Mouse (Mus musculus) forebrain, embryonic 13.5 days (tissue): Measurements from ENCODE around the gene Mslnl. TPM values are rescaled to one million over a fixed set of nuclear protein-coding genes. Genes with fewer than 3 reads are reported as not detected.

ENCODE experiments used
- ATAC-seq: fragments of 200-750 bp; cut with Nextera tagmentation; 2 replicates; pipeline ENCODE4 v1.8.0; 2017
- H3K27ac ChIP-seq: fragments of 300-500 bp; sonication (generic); 2 replicates; pipeline ENCODE4 v1.5.1; 2015; ENCODE audit warnings: inconsistent platforms, mild to moderate bottlenecking, moderate library complexity
- H3K27me3 ChIP-seq: fragments of 300-500 bp; sonication (generic); 2 replicates; pipeline ENCODE4 v1.6.1; 2015; ENCODE audit warnings: mild to moderate bottlenecking, inconsistent platforms
- H3K36me3 ChIP-seq: fragments of 300-500 bp; sonication (generic); 2 replicates; pipeline ENCODE4 v1.6.1; 2015; ENCODE audit warnings: mild to moderate bottlenecking, inconsistent platforms; ENCODE audit not compliant: poor library complexity, severe bottlenecking
- H3K4me1 ChIP-seq: fragments of 300-500 bp; sonication (generic); 2 replicates; pipeline ENCODE4 v1.6.1; 2015; ENCODE audit warnings: inconsistent platforms
- H3K4me2 ChIP-seq: fragments of 300-500 bp; sonication (generic); 2 replicates; pipeline ENCODE4 v1.6.1; 2015; ENCODE audit warnings: inconsistent platforms, mild to moderate bottlenecking, moderate library complexity
- H3K4me3 ChIP-seq: fragments of 300-500 bp; sonication (generic); 2 replicates; pipeline ENCODE4 v1.5.1; 2015; ENCODE audit warnings: mild to moderate bottlenecking, inconsistent platforms
- H3K9ac ChIP-seq: fragments of 300-500 bp; sonication (generic); 2 replicates; pipeline ENCODE4 v1.6.1; 2015; ENCODE audit warnings: mild to moderate bottlenecking, inconsistent platforms
- H3K9me3 ChIP-seq: fragments of 300-500 bp; sonication (generic); replicated peaks from 2 replicates; pipeline ENCODE4 v1.6.1; 2016; ENCODE audit warnings: inconsistent platforms
- WGBS: fragments of 180-500 bp; shearing (Covaris S2); methylation state at CpG from one replicate; pipeline ENCODE4 v1.1.7; 2015; 5-methylcytosine and 5-hydroxymethylcytosine counted together
- polyA plus RNA-seq: library from polyadenylated mRNA; unstranded; fragments of >200 nt; fragmentation: Nextera tagmentation; extraction: Ambion mirVana; gene quantifications from 2 replicates; pipeline ENCODE4 v1.2.1, GENCODE M21; 2015

Mslnl gene
- polyA plus RNA-seq, 1 experiment from 2014 or later, result not detected

- peak; percentile 90 for ATAC-seq
- Histone ChIP-seq H3K27me3 (0 out of 2 replicates have a peak, but pooled peaks cover 4% of the 10 kb centered on the region), H3K4me1 (peaks cover 12% of the 10 kb centered on the region), H3K9me3 (no peaks in the 10 kb centered on the region), H3K4me3 (peak within 1 kb of the TSS; percentile 73), H3K27ac (no peak within 1 kb of the TSS), H3K9ac (peak within 1 kb of the TSS; percentile 84), H3K36me3 (peaks cover 12% of the 10 kb centered on the region; the same call in 1 of the 2 replicates), H3K4me2 (peak within 1 kb of the TSS; percentile 93)
- under 1% methylated on average over 37 of the region's 37 CpGs for WGBS
Measured at GRCm38 (mm10) chr17:25773549-25774120, 37.8 kb downstream of the Mslnl start, which contains the start of gene Narfl. Narfl (plus strand) TSS chr17:25773776.

- WGBS, result 78% methylated on average over 10 of the region's 10 CpGs
- Histone ChIP-seq H3K4me2 (no peak overlapping the region), H3K27me3 (no peaks in the 10 kb centered on the region), H3K4me1 (peaks cover 12% of the 10 kb centered on the region), H3K36me3 (peaks cover 24% of the 10 kb centered on the region; the same call in 1 of the 2 replicates), H3K4me3 (no peak overlapping the region), H3K9ac (no peak overlapping the region), H3K27ac (no peak overlapping the region), H3K9me3 (no peaks in the 10 kb centered on the region)
- no peak for ATAC-seq
Measured at GRCm38 (mm10) chr17:25775318-25776062, 39.6 kb downstream of the Mslnl start.

- ATAC-seq, result no peak
- Histone ChIP-seq H3K27me3 (no peaks in the 10 kb centered on the region), H3K4me2 (no peak overlapping the region), H3K36me3 (peaks cover 48% of the 10 kb centered on the region), H3K4me1 (peaks cover 14% of the 10 kb centered on the region), H3K4me3 (no peak overlapping the region), H3K9me3 (no peaks in the 10 kb centered on the region), H3K27ac (no peak overlapping the region), H3K9ac (no peak overlapping the region)
- WGBS, result 98% methylated on average over 5 of the region's 5 CpGs
Measured at GRCm38 (mm10) chr17:25777948-25778347, 42.1 kb downstream of the Mslnl start.

- H3K9me3 ChIP-seq, result no peaks in the 10 kb centered on the region
Measured at GRCm38 (mm10) chr17:25781339-25781738, 45.5 kb downstream of the Mslnl start.

GRCm38 (mm10) chr17:25783086-25783485 lies 47.2 kb downstream of the Mslnl start:
- Histone ChIP-seq H3K27ac (no peak overlapping the region), H3K9ac (no peak overlapping the region), H3K4me1 (peaks cover 25% of the 10 kb centered on the region), H3K36me3 (peaks cover 60% of the 10 kb centered on the region), H3K4me2 (0 out of 2 replicates have a peak overlapping the region, but pooled peaks have one; percentile 80), H3K9me3 (no peaks in the 10 kb centered on the region), H3K27me3 (no peaks in the 10 kb centered on the region), H3K4me3 (no peak overlapping the region)
- no peak for ATAC-seq
- 71% methylated on average over 7 of the region's 7 CpGs for WGBS

More at GRCm38 (mm10) chr17:25781339-25781738, 45.5 kb downstream of the Mslnl start:
- Histone ChIP-seq H3K27me3 (no peaks in the 10 kb centered on the region), H3K4me3 (no peak overlapping the region), H3K9ac (no peak overlapping the region), H3K4me2 (no peak overlapping the region), H3K4me1 (peaks cover 25% of the 10 kb centered on the region), H3K27ac (no peak overlapping the region), H3K36me3 (peaks cover 61% of the 10 kb centered on the region)
- 88% methylated on average over 6 of the region's 6 CpGs for WGBS
- ATAC-seq, result no peak

GRCm38 (mm10) chr17:25783861-25784574 lies 48.2 kb downstream of the Mslnl start:
- Histone ChIP-seq H3K4me3 (peak overlapping the region; percentile 77), H3K4me1 (peaks cover 25% of the 10 kb centered on the region), H3K27me3 (no peaks in the 10 kb centered on the region), H3K36me3 (peaks cover 62% of the 10 kb centered on the region), H3K4me2 (peak overlapping the region; percentile 80), H3K9me3 (no peaks in the 10 kb centered on the region), H3K9ac (peak overlapping the region; percentile 86), H3K27ac (no peak overlapping the region)
- 84% methylated on average over 15 of the region's 15 CpGs for WGBS
- no peak for ATAC-seq

GRCm38 (mm10) chr17:25785281-25785745 lies 49.5 kb downstream of the Mslnl start, which contains the start of gene Haghl:
Haghl (minus strand) TSS chr17:25785673.
- H3K4me2 ChIP-seq, result peak within 1 kb of the TSS; percentile 80
- H3K27ac ChIP-seq, result peak within 1 kb of the TSS; percentile 89
- peak within 1 kb of the TSS; percentile 86 for H3K9ac ChIP-seq
- peaks cover 25% of the 10 kb centered on the region for H3K4me1 ChIP-seq
- H3K4me3 ChIP-seq, result peak within 1 kb of the TSS; percentile 77
- peaks cover 62% of the 10 kb centered on the region for H3K36me3 ChIP-seq
- no peaks in the 10 kb centered on the region for H3K27me3 ChIP-seq
- WGBS, result under 1% methylated on average over 23 of the region's 23 CpGs
- peak; percentile 87 for ATAC-seq
- no peaks in the 10 kb centered on the region for H3K9me3 ChIP-seq

- Histone ChIP-seq H3K36me3 (peaks cover 56% of the 10 kb centered on the region), H3K9me3 (no peaks in the 10 kb centered on the region), H3K4me3 (peak within 1 kb of the TSS; percentile 77), H3K9ac (peak within 1 kb of the TSS; percentile 86), H3K27ac (peak within 1 kb of the TSS; percentile 89), H3K27me3 (no peaks in the 10 kb centered on the region), H3K4me1 (peaks cover 34% of the 10 kb centered on the region), H3K4me2 (peak within 1 kb of the TSS; percentile 80)
- 91% methylated on average over 3 of the region's 3 CpGs for WGBS
- no peak for ATAC-seq
Measured at GRCm38 (mm10) chr17:25786280-25786679, 50.4 kb downstream of the Mslnl start, which contains the start of gene Ccdc78. Ccdc78 (plus strand) TSS chr17:25786580.

GRCm38 (mm10) chr17:25786781-25787504 lies 51.1 kb downstream of the Mslnl start:
- Histone ChIP-seq H3K4me2 (no peak overlapping the region), H3K27me3 (no peaks in the 10 kb centered on the region), H3K9me3 (no peaks in the 10 kb centered on the region), H3K27ac (no peak overlapping the region), H3K9ac (no peak overlapping the region), H3K4me3 (no peak overlapping the region), H3K4me1 (peaks cover 41% of the 10 kb centered on the region), H3K36me3 (peaks cover 50% of the 10 kb centered on the region)
- no peak for ATAC-seq
- WGBS, result 91% methylated on average over 9 of the region's 9 CpGs

- no peak; the same call in 1 of the 2 replicates for ATAC-seq
- Histone ChIP-seq H3K27me3 (no peaks in the 10 kb centered on the region), H3K36me3 (peaks cover 27% of the 10 kb centered on the region), H3K4me1 (peaks cover 58% of the 10 kb centered on the region), H3K4me2 (peak overlapping the region; percentile 94), H3K4me3 (peak overlapping the region; percentile 64), H3K27ac (peak overlapping the region; percentile 94), H3K9ac (peak overlapping the region; percentile 77), H3K9me3 (no peaks in the 10 kb centered on the region)
- 26% methylated on average over 19 of the region's 19 CpGs for WGBS
Measured at GRCm38 (mm10) chr17:25791320-25791842, 55.5 kb downstream of the Mslnl start.
